Mouse (Mus musculus): Measurements from ENCODE around the gene Nfia. TPM values are rescaled to one million over a fixed set of nuclear protein-coding genes. Genes with fewer than 3 reads are reported as not detected.

The Nfia gene
- total and polyA plus RNA-seq, 3 experiments, result 0.96 to 25.1 (median 1.3) TPM

- Histone ChIP-seq H3K36me3 (replicated peaks) (peaks cover 11% of the 10 kb centered on the region), H3K4me1 (ENCODE audit: insufficient read depth, low read depth, low read length) (no peaks in the 10 kb centered on the region), H3K27me3 (ENCODE audit: insufficient read depth, low read length) (no peaks in the 10 kb centered on the region), H3K9me3 (replicated peaks) (peaks cover 20% of the 10 kb centered on the region), H3K4me3 (ENCODE audit: low read depth, low read length) (no peak overlapping the region)
- no peak for ATAC-seq (ENCODE audit: extremely low read depth, insufficient number of reproducible peaks, low FRiP score, poor library complexity, severe bottlenecking)
- DNase-seq (ENCODE audit: low spot score), result no peak
- TF ChIP-seq CTCF (IDR thresholded peaks at IDR 0.05; ENCODE audit: low read depth, low read length) (no peak), GATA1 (IDR thresholded peaks at IDR 0.05; ENCODE audit: borderline replicate concordance, low read length) (no peak), POLR2AphosphoS5 (IDR thresholded peaks at IDR 0.05; ENCODE audit: insufficient replicate concordance, low read depth, low read length) (no peak), GATA2 (IDR thresholded peaks at IDR 0.05; ENCODE audit: borderline replicate concordance, low read depth, low read length) (no peak), TAL1 (conservative IDR thresholded peaks at IDR 0.05; ENCODE audit: low read depth, low read length) (no peak)
These were observed 93.9 kb downstream of the Nfia start for GRCm38 (mm10) chr4:97866463-97866862.

- ATAC-seq (ENCODE audit: extremely low read depth, insufficient number of reproducible peaks, low FRiP score, poor library complexity, severe bottlenecking), result no peak
- Histone ChIP-seq H3K9me3 (replicated peaks) (peaks cover 28% of the 10 kb centered on the region), H3K4me3 (ENCODE audit: low read depth, low read length) (no peak overlapping the region; the same call in 1 of the 2 replicates), H3K27me3 (ENCODE audit: insufficient read depth, low read length) (no peaks in the 10 kb centered on the region), H3K4me1 (ENCODE audit: insufficient read depth, low read depth, low read length) (no peaks in the 10 kb centered on the region), H3K36me3 (replicated peaks) (peaks cover 10% of the 10 kb centered on the region)
- no peak for TF ChIP-seq CTCF (IDR thresholded peaks at IDR 0.05; ENCODE audit: low read depth, low read length)
- DNase-seq (ENCODE audit: low spot score), result no peak
These were observed 95.9 kb downstream of the Nfia start for GRCm38 (mm10) chr4:97868307-97868937.

DNA sequence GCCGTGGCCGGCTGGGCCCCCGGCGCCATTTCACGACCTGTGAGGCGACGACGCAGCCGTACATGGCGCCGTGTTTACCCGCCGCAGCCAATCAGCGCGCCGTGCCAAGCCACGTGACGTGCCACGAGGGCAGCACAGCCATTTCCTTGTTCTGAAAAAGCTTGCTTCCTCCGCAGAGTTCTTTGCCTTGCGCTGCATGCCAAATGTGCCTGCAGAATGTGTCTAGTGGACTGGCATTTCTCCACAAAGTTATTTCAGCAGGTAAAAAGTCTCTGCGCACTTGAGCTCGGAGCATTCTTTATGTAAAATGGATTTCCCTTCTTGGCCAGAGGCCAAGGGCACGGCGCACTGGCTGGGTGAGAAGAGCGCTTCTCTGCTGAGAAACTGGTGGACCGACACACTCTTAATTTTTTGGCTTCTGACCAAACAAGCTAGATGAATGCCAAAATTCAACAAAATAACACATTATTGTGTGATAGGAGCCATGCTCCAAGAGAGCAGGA, 96.5 kb downstream of the Nfia start:
- H3K27me3 ChIP-seq (ENCODE audit: insufficient read depth, low read length), result no peaks in the 10 kb centered on the region
- no peak for ATAC-seq (ENCODE audit: extremely low read depth, insufficient number of reproducible peaks, low FRiP score, poor library complexity, severe bottlenecking)
- no peaks in the 10 kb centered on the region for H3K4me1 ChIP-seq (ENCODE audit: insufficient read depth, low read depth, low read length)
- H3K9me3 ChIP-seq (replicated peaks), result peaks cover 23% of the 10 kb centered on the region
- peak; percentile 1 for DNase-seq (ENCODE audit: low spot score)
- peaks cover 8% of the 10 kb centered on the region for H3K36me3 ChIP-seq (replicated peaks)
- no peak overlapping the region; the same call in 1 of the 2 replicates for H3K4me3 ChIP-seq (ENCODE audit: low read depth, low read length)
- TF ChIP-seq TAL1 (conservative IDR thresholded peaks at IDR 0.05; ENCODE audit: low read depth, low read length) (no peak), GATA2 (IDR thresholded peaks at IDR 0.05; ENCODE audit: borderline replicate concordance, low read depth, low read length) (no peak), CTCF (IDR thresholded peaks at IDR 0.05; ENCODE audit: low read depth, low read length) (no peak), POLR2AphosphoS5 (IDR thresholded peaks at IDR 0.05; ENCODE audit: insufficient replicate concordance, low read depth, low read length) (no peak), GATA1 (IDR thresholded peaks at IDR 0.05; ENCODE audit: borderline replicate concordance, low read length) (no peak)

GRCm38 (mm10) chr4:97869451-97869850, 96.9 kb downstream of the Nfia start:
- TF ChIP-seq CTCF (IDR thresholded peaks at IDR 0.05; ENCODE audit: low read depth, low read length), result no peak
- TF ChIP-seq GATA1 (IDR thresholded peaks at IDR 0.05; ENCODE audit: borderline replicate concordance, low read length), result no peak
- no peak for TF ChIP-seq POLR2AphosphoS5 (IDR thresholded peaks at IDR 0.05; ENCODE audit: insufficient replicate concordance, low read depth, low read length)
- TF ChIP-seq TAL1 (conservative IDR thresholded peaks at IDR 0.05; ENCODE audit: low read depth, low read length), result no peak
- TF ChIP-seq GATA2 (IDR thresholded peaks at IDR 0.05; ENCODE audit: borderline replicate concordance, low read depth, low read length), result no peak
- Histone ChIP-seq H3K27me3 (ENCODE audit: insufficient read depth, low read length) (no peaks in the 10 kb centered on the region), H3K9me3 (replicated peaks) (peaks cover 23% of the 10 kb centered on the region), H3K4me3 (ENCODE audit: low read depth, low read length) (no peak overlapping the region), H3K4me1 (ENCODE audit: insufficient read depth, low read depth, low read length) (no peaks in the 10 kb centered on the region), H3K36me3 (replicated peaks) (peaks cover 8% of the 10 kb centered on the region)
- DNase-seq (ENCODE audit: low spot score) (no peak), ATAC-seq (ENCODE audit: extremely low read depth, insufficient number of reproducible peaks, low FRiP score, poor library complexity, severe bottlenecking) (no peak)

GRCm38 (mm10) chr4:97871770-97872439, 99.4 kb downstream of the Nfia start:
- DNase-seq (ENCODE audit: low spot score), result no peak
- no peak for TF ChIP-seq CTCF (IDR thresholded peaks at IDR 0.05; ENCODE audit: low read depth, low read length)
- no peak for TF ChIP-seq POLR2AphosphoS5 (IDR thresholded peaks at IDR 0.05; ENCODE audit: insufficient replicate concordance, low read depth, low read length)
- TF ChIP-seq TAL1 (conservative IDR thresholded peaks at IDR 0.05; ENCODE audit: low read depth, low read length), result no peak
- TF ChIP-seq GATA1 (IDR thresholded peaks at IDR 0.05; ENCODE audit: borderline replicate concordance, low read length), result no peak
- no peak for TF ChIP-seq GATA2 (IDR thresholded peaks at IDR 0.05; ENCODE audit: borderline replicate concordance, low read depth, low read length)
- H3K4me1 ChIP-seq (ENCODE audit: insufficient read depth, low read depth, low read length), result no peaks in the 10 kb centered on the region
- no peaks in the 10 kb centered on the region for H3K27me3 ChIP-seq (ENCODE audit: insufficient read depth, low read length)
- peaks cover 8% of the 10 kb centered on the region for H3K36me3 ChIP-seq (replicated peaks)
- no peak overlapping the region for H3K4me3 ChIP-seq (ENCODE audit: low read depth, low read length)
- H3K9me3 ChIP-seq (replicated peaks), result peaks cover 26% of the 10 kb centered on the region
- no peak for ATAC-seq (ENCODE audit: extremely low read depth, insufficient number of reproducible peaks, low FRiP score, poor library complexity, severe bottlenecking)

DNA sequence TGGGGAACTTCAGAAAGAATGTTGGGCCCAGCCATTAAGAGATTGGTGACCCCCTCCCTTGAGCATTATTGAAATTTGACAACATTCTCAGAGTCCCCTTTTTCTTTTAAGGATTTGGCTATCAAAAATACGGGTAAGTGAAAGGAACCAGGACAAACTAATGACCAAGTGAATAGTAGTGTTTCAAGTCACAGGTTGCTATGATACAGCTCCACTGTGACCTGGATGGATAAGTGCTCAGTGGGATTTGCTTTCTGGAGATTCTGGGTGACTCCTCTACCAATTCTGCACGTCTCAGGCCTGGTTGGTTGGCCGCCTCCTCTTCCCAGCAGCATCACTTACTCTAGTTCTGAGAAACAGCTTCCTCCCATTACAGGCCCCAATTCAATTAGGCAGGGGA, 102.4 kb downstream of the Nfia start:
- no peak overlapping the region for H3K4me3 ChIP-seq (ENCODE audit: low read depth, low read length)
- DNase-seq (ENCODE audit: low spot score) (no peak), ATAC-seq (ENCODE audit: extremely low read depth, insufficient number of reproducible peaks, low FRiP score, poor library complexity, severe bottlenecking) (no peak)
- no peaks in the 10 kb centered on the region for H3K27me3 ChIP-seq (ENCODE audit: insufficient read depth, low read length)
- no peak for TF ChIP-seq TAL1 (conservative IDR thresholded peaks at IDR 0.05; ENCODE audit: low read depth, low read length)
- TF ChIP-seq GATA2 (IDR thresholded peaks at IDR 0.05; ENCODE audit: borderline replicate concordance, low read depth, low read length), result no peak
- no peak for TF ChIP-seq GATA1 (IDR thresholded peaks at IDR 0.05; ENCODE audit: borderline replicate concordance, low read length)
- no peak for TF ChIP-seq POLR2AphosphoS5 (IDR thresholded peaks at IDR 0.05; ENCODE audit: insufficient replicate concordance, low read depth, low read length)
- H3K4me1 ChIP-seq (ENCODE audit: insufficient read depth, low read depth, low read length), result no peaks in the 10 kb centered on the region
- peaks cover 8% of the 10 kb centered on the region for H3K36me3 ChIP-seq (replicated peaks)
- H3K9me3 ChIP-seq (replicated peaks), result peaks cover 14% of the 10 kb centered on the region

Data from G1E (cell line).